Mouse (Mus musculus) forebrain, embryonic 10.5 days (tissue): ENCODE measurements around the gene Epb41l5. TPM values are rescaled to one million over a fixed set of nuclear protein-coding genes. Genes with fewer than 3 reads are reported as not detected.

ENCODE experiments used
- DNase-seq: peaks from one replicate; pipeline ENCODE4 v3.0.0-alpha.2; 2017; ENCODE audit warnings: low spot score; ENCODE audit errors: extremely low spot score
- H3K27ac ChIP-seq: fragments of 300-500 bp; sonication (generic); 2 replicates; pipeline ENCODE4 v1.5.1; 2016; ENCODE audit warnings: mild to moderate bottlenecking
- H3K27me3 ChIP-seq: fragments of 300-500 bp; sonication (generic); 2 replicates; pipeline ENCODE4 v1.6.1; 2016; ENCODE audit warnings: mild to moderate bottlenecking; ENCODE audit not compliant: poor library complexity, severe bottlenecking
- H3K36me3 ChIP-seq: fragments of 300-500 bp; sonication (generic); replicated peaks from 2 replicates; pipeline ENCODE4 v1.6.1; 2016; ENCODE audit warnings: mild to moderate bottlenecking, moderate library complexity
- H3K4me1 ChIP-seq: fragments of 300-500 bp; sonication (generic); 2 replicates; pipeline ENCODE4 v1.6.1; 2016
- H3K4me3 ChIP-seq: fragments of 300-500 bp; sonication (generic); 2 replicates; pipeline ENCODE4 v1.5.1; 2016; ENCODE audit warnings: mild to moderate bottlenecking, moderate library complexity
- H3K9me3 ChIP-seq: fragments of 300-500 bp; sonication (generic); 2 replicates; pipeline ENCODE4 v1.6.1; 2016; ENCODE audit warnings: mild to moderate bottlenecking, moderate library complexity
- WGBS: fragments of 180-500 bp; shearing (Covaris S2); methylation state at CpG from one replicate; pipeline ENCODE4 v1.1.7; 2016; 5-methylcytosine and 5-hydroxymethylcytosine counted together
- polyA plus RNA-seq: library from polyadenylated mRNA; unstranded; fragments of >200 nt; fragmentation: Nextera tagmentation; extraction: Ambion mirVana; gene quantifications from 2 replicates; pipeline ENCODE4 v1.2.1, GENCODE M21; 2016

Gene Epb41l5
- polyA plus RNA-seq, result 49.2 and 51.4 TPM in 2 replicates

DNA sequence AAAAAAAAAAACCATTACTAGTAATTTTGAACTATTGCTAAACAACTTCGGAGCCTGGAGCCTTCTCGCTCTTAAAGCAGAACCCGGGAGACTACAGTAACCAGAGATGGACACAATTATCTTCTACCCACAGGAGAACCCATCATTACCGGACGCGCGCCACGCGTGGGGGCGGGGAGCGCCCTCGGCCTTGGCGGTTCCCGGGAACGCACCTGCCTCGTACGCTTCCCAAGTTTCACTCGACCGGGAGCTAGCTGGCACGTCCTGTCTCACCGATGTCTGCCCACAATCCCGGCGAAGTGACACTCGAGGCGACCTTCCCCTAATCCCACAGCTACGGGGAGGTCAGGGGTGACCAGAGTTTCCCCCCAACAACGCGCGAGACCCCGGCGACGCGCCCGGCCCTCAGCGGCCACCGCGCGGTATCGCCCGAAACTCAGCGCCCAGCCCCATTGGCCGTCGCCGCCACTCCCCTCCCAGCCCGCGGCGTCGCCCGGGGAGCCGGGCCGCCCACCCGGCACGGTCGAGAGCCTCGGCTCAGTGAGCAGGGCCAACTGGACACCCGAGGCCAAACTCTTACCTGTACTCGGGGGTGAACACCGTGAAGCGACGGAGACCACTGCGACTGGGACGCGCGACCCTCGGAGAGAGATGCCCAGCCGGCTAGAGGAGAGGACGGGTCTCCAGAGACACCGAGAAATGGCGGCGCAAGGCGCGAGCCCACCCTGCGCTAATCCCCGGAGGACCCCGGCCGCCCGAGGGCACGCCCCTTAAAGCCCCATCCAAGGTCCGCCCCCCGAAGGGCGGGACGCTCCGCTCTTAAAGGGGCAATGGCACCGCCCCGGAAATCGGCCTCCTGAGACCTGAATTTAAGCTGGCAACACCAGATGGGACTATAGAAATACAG lies at the start of gene Epb41l5:
TSS of gene Epb41l5 (minus strand) at position 796 of the 907 bp plus-strand sequence.
- peak within 1 kb of the TSS; percentile 96 for H3K27ac ChIP-seq
- H3K27me3 ChIP-seq, result no peaks in the 10 kb centered on the region
- under 1% methylated on average over 86 of the region's 86 CpGs for WGBS
- peak; percentile 92 for DNase-seq
- H3K36me3 ChIP-seq, result 0 out of 2 replicates have a peak, but pooled peaks cover 3% of the 10 kb centered on the region
- H3K9me3 ChIP-seq, result no peaks in the 10 kb centered on the region
- peaks cover 26% of the 10 kb centered on the region for H3K4me1 ChIP-seq
- peak within 1 kb of the TSS; percentile 68 for H3K4me3 ChIP-seq

DNA sequence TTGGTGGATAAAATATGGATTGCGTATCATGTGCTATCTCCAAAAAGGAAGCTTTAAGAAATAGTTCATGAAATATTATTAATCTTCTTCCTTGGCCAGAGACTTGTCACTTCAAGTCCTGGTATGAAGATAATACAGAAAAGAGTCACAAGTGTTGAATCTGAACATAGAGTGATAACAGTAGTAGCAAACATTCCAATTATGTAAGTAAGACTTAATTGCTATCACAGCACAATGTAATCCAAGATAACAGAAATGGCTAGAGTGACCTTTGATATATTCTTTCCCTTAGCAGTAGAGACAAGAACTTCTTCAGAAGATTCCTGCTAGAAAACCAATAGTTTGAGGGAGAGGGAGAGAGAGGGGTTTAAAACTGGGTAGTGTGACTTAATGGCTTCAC lies 48.1 kb upstream of the Epb41l5 start:
- Histone ChIP-seq H3K36me3 (peaks cover 53% of the 10 kb centered on the region), H3K4me3 (no peak overlapping the region), H3K27ac (no peak overlapping the region), H3K9me3 (no peaks in the 10 kb centered on the region), H3K4me1 (no peaks in the 10 kb centered on the region), H3K27me3 (no peaks in the 10 kb centered on the region)
- DNase-seq, result no peak
- WGBS, result 95% methylated on average over 1 of the region's 1 CpGs

DNA sequence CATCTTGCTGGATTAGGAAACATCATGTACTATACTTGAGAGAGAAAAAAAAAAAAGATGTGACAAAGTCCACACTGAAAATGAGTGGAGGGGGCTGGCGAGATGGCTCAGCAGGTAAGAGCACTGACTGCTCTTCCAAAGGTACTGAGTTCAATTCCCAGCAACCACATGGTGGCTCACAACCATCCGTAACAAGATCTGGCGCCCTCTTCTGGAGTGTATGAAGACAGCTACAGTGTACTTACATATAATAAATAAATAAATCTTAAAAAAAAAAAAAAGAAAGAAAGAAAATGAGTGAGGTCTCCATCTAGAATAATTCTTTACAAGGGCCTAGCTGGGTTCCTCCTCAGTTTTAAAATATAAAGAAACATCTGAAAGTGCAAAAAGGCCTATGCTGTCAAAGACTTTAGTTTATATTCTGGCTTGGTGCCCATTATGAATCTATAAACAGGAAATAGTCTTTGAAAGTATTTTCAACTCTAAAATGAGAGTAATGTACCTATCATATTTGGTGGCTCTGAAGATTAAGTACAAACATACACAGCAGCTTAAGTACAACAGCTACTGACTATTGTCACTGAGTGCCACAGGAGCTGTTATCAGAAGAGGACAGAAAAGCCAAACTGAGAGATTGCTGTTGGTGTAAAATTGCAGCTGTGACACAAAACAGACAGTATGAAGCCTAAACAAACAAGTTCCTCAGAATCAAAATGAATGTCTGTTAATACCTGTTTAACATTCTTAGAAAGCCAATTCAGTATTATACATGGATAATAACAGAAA lies 37.2 kb upstream of the Epb41l5 start:
- H3K9me3 ChIP-seq, result no peaks in the 10 kb centered on the region
- WGBS, result 86% methylated on average over 3 of the region's 3 CpGs
- no peak for DNase-seq
- H3K36me3 ChIP-seq, result peaks cover 53% of the 10 kb centered on the region
- H3K4me1 ChIP-seq, result no peaks in the 10 kb centered on the region
- no peak overlapping the region for H3K27ac ChIP-seq
- H3K27me3 ChIP-seq, result no peaks in the 10 kb centered on the region
- H3K4me3 ChIP-seq, result no peak overlapping the region

DNA sequence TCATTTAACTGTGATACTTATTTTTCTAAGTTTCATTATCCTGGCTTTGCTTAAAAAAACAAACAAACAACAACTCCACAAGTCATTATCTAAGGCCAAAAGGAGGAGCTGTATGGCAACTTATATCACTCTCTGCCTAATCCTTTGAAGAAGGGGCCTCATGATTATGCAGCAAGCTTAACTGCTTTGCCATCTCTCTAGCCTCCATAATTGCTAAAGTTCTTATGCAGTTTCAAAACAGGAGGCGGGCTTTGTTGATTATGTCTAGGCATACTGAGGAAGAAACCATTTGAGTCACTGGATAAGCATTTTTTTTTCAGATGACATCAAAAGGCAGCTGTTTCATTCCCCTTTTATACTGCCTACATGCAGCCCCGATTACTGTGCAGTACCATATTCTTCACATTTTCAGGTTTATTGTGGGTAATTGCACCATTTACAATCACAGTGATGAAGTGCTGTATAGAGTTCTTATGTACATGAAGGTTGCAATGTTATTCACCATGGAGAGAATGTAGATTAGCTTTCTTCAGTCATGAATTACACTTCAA lies 32.9 kb upstream of the Epb41l5 start:
- peaks cover 53% of the 10 kb centered on the region for H3K36me3 ChIP-seq
- 80% methylated on average over 2 of the region's 2 CpGs for WGBS
- H3K4me3 ChIP-seq, result no peak overlapping the region
- H3K9me3 ChIP-seq, result no peaks in the 10 kb centered on the region
- H3K27me3 ChIP-seq, result no peaks in the 10 kb centered on the region
- no peak for DNase-seq
- H3K4me1 ChIP-seq, result no peaks in the 10 kb centered on the region
- H3K27ac ChIP-seq, result no peak overlapping the region

DNA sequence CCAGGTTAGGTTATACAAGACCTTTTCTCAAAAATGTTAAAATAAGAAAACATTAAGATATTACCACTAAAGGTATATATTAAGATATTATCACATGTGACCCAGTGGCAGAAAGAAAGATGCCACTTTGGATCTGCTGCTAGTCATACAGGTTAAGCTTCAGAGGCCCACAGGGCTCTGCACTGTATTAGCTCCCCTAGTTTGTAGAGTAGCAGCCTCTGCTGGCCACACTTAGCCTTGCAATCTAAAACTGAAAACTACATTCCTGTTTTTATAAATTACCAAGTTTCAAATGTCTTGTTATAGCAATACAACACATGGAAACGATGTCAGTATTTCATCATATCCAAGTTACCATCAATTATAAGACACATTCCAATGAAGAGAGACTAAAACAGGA lies 26.2 kb upstream of the Epb41l5 start:
- H3K27ac ChIP-seq, result no peak overlapping the region
- no peaks in the 10 kb centered on the region for H3K27me3 ChIP-seq
- peaks cover 43% of the 10 kb centered on the region for H3K36me3 ChIP-seq
- no peaks in the 10 kb centered on the region for H3K9me3 ChIP-seq
- no peaks in the 10 kb centered on the region for H3K4me1 ChIP-seq
- no peak overlapping the region for H3K4me3 ChIP-seq
- WGBS, result 80% methylated on average over 1 of the region's 1 CpGs
- DNase-seq, result no peak

DNA sequence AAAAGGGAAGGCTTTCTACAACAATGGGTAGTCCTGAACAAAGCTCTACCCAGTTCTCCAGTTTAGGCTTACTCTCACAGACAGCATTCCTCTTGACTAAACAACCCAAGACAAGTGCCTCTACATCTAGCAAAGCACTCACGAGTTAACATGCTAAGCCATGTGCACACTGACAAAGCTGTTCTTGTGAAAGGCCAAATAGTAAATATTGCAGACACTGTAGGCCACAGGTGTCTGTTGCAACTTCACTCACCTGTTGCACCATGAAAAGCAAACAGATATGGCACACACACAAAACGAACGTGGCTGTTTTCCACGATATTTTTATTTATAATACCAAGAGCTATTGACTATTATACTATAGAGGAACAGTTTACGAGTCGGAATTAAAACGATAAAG lies 18.1 kb upstream of the Epb41l5 start:
- Histone ChIP-seq H3K4me1 (no peaks in the 10 kb centered on the region), H3K36me3 (peaks cover 28% of the 10 kb centered on the region), H3K4me3 (no peak overlapping the region), H3K9me3 (no peaks in the 10 kb centered on the region), H3K27ac (no peak overlapping the region), H3K27me3 (no peaks in the 10 kb centered on the region)
- DNase-seq, result no peak
- 93% methylated on average over 7 of the region's 7 CpGs for WGBS

DNA sequence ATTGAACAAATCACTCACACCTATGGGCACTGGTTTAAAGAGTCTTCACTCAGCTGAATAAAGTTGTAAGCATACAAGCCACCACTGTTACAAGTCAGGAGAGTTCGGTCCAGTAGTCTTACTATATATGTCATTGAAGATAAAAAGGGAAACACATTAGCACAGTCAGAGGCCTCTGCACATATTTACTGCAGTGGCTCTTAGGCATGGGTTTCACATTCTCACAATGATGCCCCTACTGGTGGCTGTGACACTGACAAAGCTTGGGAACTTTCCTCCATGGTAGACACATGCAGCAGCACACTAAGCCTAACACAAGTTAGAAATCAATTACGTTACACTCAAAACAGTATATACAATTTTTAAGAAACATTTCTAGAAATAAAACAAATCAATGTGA lies 5.5 kb upstream of the Epb41l5 start:
- Histone ChIP-seq H3K4me3 (no peak overlapping the region), H3K27ac (no peak overlapping the region), H3K36me3 (peaks cover 11% of the 10 kb centered on the region), H3K4me1 (peaks cover under 1% of the 10 kb centered on the region; the same call in 1 of the 2 replicates), H3K27me3 (no peaks in the 10 kb centered on the region), H3K9me3 (no peaks in the 10 kb centered on the region)
- WGBS, result 88% methylated on average over 2 of the region's 2 CpGs
- DNase-seq, result no peak

DNA sequence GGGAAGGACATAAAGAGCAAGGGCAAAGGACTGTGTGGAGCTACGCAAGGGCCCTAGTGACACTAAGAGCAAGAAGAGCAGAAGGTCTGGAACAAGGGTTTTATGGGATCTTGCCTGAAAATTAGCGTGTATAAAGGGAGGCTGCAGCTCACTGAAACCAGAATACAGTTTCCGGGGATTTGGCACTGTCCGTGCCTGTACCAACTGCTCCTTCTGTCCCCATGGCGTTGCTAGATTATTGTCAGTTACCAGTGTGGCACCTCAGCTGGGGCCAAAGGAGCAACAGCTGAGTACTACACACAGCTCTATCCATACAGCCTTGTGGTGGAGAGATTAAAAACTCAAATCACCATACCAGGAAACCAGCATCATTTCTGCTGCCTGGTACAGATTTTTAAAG lies 1.6 kb upstream of the Epb41l5 start:
- H3K36me3 ChIP-seq, result 0 out of 2 replicates have a peak, but pooled peaks cover 3% of the 10 kb centered on the region
- no peaks in the 10 kb centered on the region for H3K9me3 ChIP-seq
- no peak overlapping the region for H3K27ac ChIP-seq
- no peaks in the 10 kb centered on the region for H3K27me3 ChIP-seq
- 87% methylated on average over 5 of the region's 5 CpGs for WGBS
- no peak for DNase-seq
- no peak overlapping the region for H3K4me3 ChIP-seq
- H3K4me1 ChIP-seq, result peaks cover 26% of the 10 kb centered on the region

DNA sequence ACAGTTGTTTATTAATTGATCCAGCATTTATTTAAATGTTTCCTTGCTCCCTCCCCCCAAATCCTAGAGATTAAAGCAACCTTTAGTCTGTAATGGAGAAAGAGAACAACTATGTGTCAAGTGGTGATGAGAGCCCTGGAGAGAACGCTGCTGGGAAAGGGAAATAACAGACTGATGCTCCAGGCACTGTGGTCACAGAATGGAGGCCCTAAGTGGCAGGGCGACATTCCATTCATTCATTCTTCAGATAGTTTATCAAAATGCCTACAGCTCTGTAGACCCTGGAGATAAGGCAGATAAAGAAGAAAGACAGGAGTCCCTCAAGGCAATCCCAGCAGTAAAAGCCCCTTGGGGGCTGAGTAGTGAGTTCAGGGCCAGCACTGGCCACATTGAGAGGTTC lies 827 bp upstream of the Epb41l5 start:
- Histone ChIP-seq H3K4me3 (no peak overlapping the region), H3K27me3 (no peaks in the 10 kb centered on the region), H3K27ac (no peak overlapping the region), H3K9me3 (no peaks in the 10 kb centered on the region), H3K4me1 (peaks cover 26% of the 10 kb centered on the region), H3K36me3 (0 out of 2 replicates have a peak, but pooled peaks cover 3% of the 10 kb centered on the region)
- no peak for DNase-seq
- 71% methylated on average over 2 of the region's 2 CpGs for WGBS

DNA sequence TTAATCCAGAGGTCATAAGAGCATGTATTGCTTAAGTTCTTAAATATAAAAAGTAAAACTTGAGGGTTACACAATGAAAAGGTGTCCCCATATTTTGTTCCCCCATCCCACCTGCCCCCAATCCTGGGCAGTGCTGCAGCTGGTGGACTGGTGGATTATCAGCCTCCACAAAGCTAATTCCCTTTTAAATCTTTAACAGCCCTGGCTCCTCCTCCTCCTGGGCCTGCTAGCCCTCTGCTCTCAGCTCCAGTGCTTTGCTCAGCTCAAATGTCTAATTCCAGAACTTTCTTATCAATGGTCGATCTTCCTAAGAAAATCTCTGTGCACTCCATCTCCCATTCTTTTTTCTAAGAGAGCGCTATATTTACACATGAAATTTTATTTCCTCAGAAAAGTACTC lies 2.4 kb downstream of the Epb41l5 start:
- Histone ChIP-seq H3K4me3 (peak overlapping the region; percentile 2; the same call in 1 of the 2 replicates), H3K27me3 (no peaks in the 10 kb centered on the region), H3K36me3 (peaks cover 7% of the 10 kb centered on the region), H3K27ac (no peak overlapping the region), H3K4me1 (peaks cover 35% of the 10 kb centered on the region), H3K9me3 (no peaks in the 10 kb centered on the region)
- DNase-seq, result no peak
- WGBS, result 70% methylated on average over 2 of the region's 2 CpGs

DNA sequence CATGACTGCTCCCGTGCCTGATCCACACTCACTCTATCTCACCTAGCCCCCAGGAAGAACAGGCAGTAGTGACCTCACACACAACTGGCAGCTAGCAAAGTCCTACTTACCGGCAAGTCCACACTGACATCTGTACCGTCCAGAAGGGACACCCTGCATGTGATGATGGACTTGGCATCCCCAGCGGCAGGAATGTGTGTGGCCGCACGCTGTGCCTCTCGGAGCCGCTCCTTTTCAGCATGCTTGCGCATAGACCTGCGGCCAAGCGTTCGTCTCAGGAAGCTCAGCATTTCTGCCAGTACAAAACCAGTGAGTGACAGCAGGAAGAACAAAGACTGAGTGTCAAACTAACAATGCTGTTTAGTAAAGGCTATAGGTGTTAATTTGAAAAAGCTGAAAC lies 6.4 kb downstream of the Epb41l5 start:
- WGBS, result 53% methylated on average over 12 of the region's 12 CpGs
- peak; percentile 40 for DNase-seq
- H3K9me3 ChIP-seq, result no peaks in the 10 kb centered on the region
- no peak overlapping the region for H3K4me3 ChIP-seq
- no peaks in the 10 kb centered on the region for H3K27me3 ChIP-seq
- H3K4me1 ChIP-seq, result peaks cover 24% of the 10 kb centered on the region
- H3K36me3 ChIP-seq, result peaks cover 16% of the 10 kb centered on the region
- 0 out of 2 replicates have a peak overlapping the region, but pooled peaks have one; percentile 26 for H3K27ac ChIP-seq

DNA sequence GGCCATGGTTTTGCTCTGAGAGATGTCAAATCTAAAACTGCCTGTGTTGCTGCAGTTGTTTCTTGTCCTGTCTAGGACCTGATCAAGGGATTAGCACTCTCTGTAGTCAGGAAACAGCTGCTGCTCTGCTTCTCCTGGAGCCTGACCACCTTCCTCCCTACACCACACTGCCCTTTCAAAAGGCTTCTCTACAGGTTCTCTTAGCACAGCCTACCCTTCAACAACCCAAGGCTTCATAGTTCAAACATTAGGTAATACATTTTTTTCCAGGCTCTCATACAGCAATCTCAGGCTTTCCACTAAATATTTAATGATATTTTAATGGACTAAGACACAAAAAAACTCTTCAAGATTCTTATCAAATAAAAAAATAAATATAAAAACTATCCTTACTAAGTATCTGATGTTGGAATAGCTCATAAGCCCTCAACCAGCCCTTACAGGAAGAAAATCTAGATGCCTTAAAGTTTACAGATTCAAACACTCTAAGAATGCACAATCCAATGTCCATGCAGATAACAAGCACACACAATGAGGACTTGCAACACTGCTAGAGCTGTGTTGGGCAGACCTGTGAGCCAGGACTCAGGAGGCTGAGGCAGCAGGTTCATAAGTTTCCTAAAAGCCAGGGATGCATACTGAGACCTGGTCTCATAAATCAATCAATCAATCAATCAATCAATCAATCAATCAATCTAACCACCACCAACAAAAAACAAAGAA lies 7.5 kb downstream of the Epb41l5 start:
- Histone ChIP-seq H3K27ac (no peak overlapping the region), H3K36me3 (peaks cover 25% of the 10 kb centered on the region), H3K27me3 (no peaks in the 10 kb centered on the region), H3K4me1 (peaks cover 13% of the 10 kb centered on the region), H3K4me3 (no peak overlapping the region), H3K9me3 (no peaks in the 10 kb centered on the region)
- no peak for DNase-seq
